Mouse (Mus musculus): ENCODE results near the gene Mybpc1. TPM values are rescaled to one million over a fixed set of nuclear protein-coding genes. Genes with fewer than 3 reads are reported as not detected.

The Mybpc1 gene
- polyA plus RNA-seq, 1 experiment, result not detected

DNA sequence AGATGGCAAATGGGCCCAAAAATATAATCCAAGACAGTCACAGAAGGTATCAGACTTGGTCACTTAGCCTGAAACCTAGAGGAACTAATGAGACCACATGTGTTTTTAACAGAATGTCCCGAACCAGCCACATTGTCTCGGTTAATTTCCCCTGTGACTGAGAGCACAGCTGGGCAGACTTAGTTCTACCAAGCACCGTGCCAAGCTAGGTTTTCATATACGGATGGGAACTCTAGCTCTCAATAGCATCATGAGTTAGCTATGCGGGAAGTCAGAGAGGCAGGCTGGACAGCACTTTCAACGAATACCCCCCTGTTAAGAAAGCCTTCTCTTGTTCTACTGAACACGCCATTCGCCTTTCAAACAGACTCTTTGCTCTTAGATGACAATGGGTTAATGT lies 1.1 kb upstream of the Mybpc1 start:
- Histone ChIP-seq H3K79me2 (ENCODE audit: control insufficient read depth, insufficient read depth) (no peaks in the 10 kb centered on the region), H3K27me3 (ENCODE audit: control insufficient read depth, insufficient read depth, insufficient read length) (no peaks in the 10 kb centered on the region)

GRCm38 (mm10) chr10:88603773-88604172 lies 1.2 kb downstream of the Mybpc1 start:
- Histone ChIP-seq H3ac (ENCODE audit: control insufficient read depth, insufficient read length, low read depth) (no peak overlapping the region), H3K79me3 (ENCODE audit: low read depth) (no peaks in the 10 kb centered on the region), H3K36me3 (ENCODE audit: control insufficient read depth, insufficient read depth) (no peaks in the 10 kb centered on the region), H3K27me3 (ENCODE audit: control insufficient read depth, insufficient read depth, insufficient read length) (no peaks in the 10 kb centered on the region), H3K4me3 (ENCODE audit: insufficient read depth, poor library complexity, severe bottlenecking) (no peak overlapping the region), H3K79me2 (ENCODE audit: control insufficient read depth, insufficient read depth) (no peaks in the 10 kb centered on the region)
- TF ChIP-seq MAX (IDR thresholded peaks at IDR 0.05) (no peak), CTCF (IDR thresholded peaks at IDR 0.05; ENCODE audit: control insufficient read depth, insufficient read depth, insufficient read length) (no peak), FOSL1 (IDR thresholded peaks at IDR 0.05; ENCODE audit: insufficient read depth, low read length, poor library complexity, severe bottlenecking) (no peak), MYOG (IDR thresholded peaks at IDR 0.05; ENCODE audit: control insufficient read depth, extremely low read depth, insufficient read length) (no peak), MYOD1 (IDR thresholded peaks at IDR 0.05; ENCODE audit: control insufficient read depth, insufficient read length, low read depth) (no peak), USF1 (IDR thresholded peaks at IDR 0.05; ENCODE audit: low read depth) (no peak), CEBPB (IDR thresholded peaks at IDR 0.05; ENCODE audit: low read depth) (no peak)

More for the DNA sequence above, 1.1 kb upstream of the Mybpc1 start:
- Histone ChIP-seq H3K4me3 (ENCODE audit: insufficient read depth, poor library complexity, severe bottlenecking) (no peak overlapping the region), H3K36me3 (ENCODE audit: control insufficient read depth, insufficient read depth) (no peaks in the 10 kb centered on the region), H3K79me3 (ENCODE audit: low read depth) (no peaks in the 10 kb centered on the region), H3ac (ENCODE audit: control insufficient read depth, insufficient read length, low read depth) (no peak overlapping the region)
- TF ChIP-seq FOSL1 (IDR thresholded peaks at IDR 0.05; ENCODE audit: insufficient read depth, low read length, poor library complexity, severe bottlenecking) (no peak), CEBPB (IDR thresholded peaks at IDR 0.05; ENCODE audit: low read depth) (no peak), CTCF (IDR thresholded peaks at IDR 0.05; ENCODE audit: control insufficient read depth, insufficient read depth, insufficient read length) (no peak), MAX (IDR thresholded peaks at IDR 0.05) (no peak), MYOD1 (IDR thresholded peaks at IDR 0.05; ENCODE audit: control insufficient read depth, insufficient read length, low read depth) (no peak), MYOG (IDR thresholded peaks at IDR 0.05; ENCODE audit: control insufficient read depth, extremely low read depth, insufficient read length) (no peak), USF1 (IDR thresholded peaks at IDR 0.05; ENCODE audit: low read depth) (no peak)

DNA sequence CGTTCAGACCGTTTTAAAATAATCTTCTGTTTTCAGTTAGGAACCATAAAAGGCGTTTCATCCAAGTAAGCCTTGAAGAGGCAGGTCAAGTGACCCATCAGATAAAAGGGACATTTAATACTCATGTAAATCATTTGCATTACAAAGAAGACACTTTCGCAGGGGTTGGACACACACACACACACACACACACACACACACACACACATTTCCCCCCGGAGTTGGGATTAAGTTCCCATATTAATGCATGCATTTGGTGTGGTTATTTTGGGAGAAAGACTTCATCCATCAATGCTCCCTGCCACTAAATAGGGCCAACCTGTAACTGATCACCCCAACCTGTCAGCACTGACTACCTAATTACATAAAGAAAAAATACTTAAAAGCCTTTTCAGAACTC lies 1.7 kb downstream of the Mybpc1 start:
- no peaks in the 10 kb centered on the region for H3K79me2 ChIP-seq (ENCODE audit: control insufficient read depth, insufficient read depth)
- H3K36me3 ChIP-seq (ENCODE audit: control insufficient read depth, insufficient read depth), result no peaks in the 10 kb centered on the region
- no peaks in the 10 kb centered on the region for H3K79me3 ChIP-seq (ENCODE audit: low read depth)
- TF ChIP-seq MAX (IDR thresholded peaks at IDR 0.05), result no peak
- TF ChIP-seq CTCF (IDR thresholded peaks at IDR 0.05; ENCODE audit: control insufficient read depth, insufficient read depth, insufficient read length), result no peak
- TF ChIP-seq FOSL1 (IDR thresholded peaks at IDR 0.05; ENCODE audit: insufficient read depth, low read length, poor library complexity, severe bottlenecking), result no peak
- no peak for TF ChIP-seq CEBPB (IDR thresholded peaks at IDR 0.05; ENCODE audit: low read depth)
- no peak for TF ChIP-seq MYOD1 (IDR thresholded peaks at IDR 0.05; ENCODE audit: control insufficient read depth, insufficient read length, low read depth)
- no peak for TF ChIP-seq USF1 (IDR thresholded peaks at IDR 0.05; ENCODE audit: low read depth)
- TF ChIP-seq MYOG (IDR thresholded peaks at IDR 0.05; ENCODE audit: control insufficient read depth, extremely low read depth, insufficient read length), result no peak
- H3ac ChIP-seq (ENCODE audit: control insufficient read depth, insufficient read length, low read depth), result no peak overlapping the region
- no peaks in the 10 kb centered on the region for H3K27me3 ChIP-seq (ENCODE audit: control insufficient read depth, insufficient read depth, insufficient read length)
- no peak overlapping the region for H3K4me3 ChIP-seq (ENCODE audit: insufficient read depth, poor library complexity, severe bottlenecking)

DNA sequence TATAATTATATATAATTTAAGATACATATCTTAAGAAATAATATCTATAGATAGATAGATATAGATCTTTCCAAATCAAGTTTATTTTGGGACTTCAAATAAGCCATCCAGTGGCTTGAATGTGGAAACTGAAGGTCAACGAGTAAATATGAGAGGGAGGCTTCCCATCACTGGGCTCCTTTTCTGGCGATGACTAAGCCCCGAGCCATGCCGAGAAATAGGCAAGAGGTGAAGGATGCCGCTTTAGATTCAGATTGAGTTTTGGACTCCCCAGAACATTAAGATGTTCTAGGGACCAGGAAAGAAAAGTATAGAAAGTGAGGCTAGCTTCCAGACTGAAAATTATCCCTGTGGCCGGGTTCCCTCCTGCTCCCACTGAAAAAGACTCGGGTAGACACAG lies 4.4 kb downstream of the Mybpc1 start:
- no peak overlapping the region for H3K4me3 ChIP-seq (ENCODE audit: insufficient read depth, poor library complexity, severe bottlenecking)
- TF ChIP-seq MAX (IDR thresholded peaks at IDR 0.05), result no peak
- H3K79me2 ChIP-seq (ENCODE audit: control insufficient read depth, insufficient read depth), result no peaks in the 10 kb centered on the region
- H3K36me3 ChIP-seq (ENCODE audit: control insufficient read depth, insufficient read depth), result no peaks in the 10 kb centered on the region
- H3ac ChIP-seq (ENCODE audit: control insufficient read depth, insufficient read length, low read depth), result no peak overlapping the region
- no peaks in the 10 kb centered on the region for H3K79me3 ChIP-seq (ENCODE audit: low read depth)
- no peaks in the 10 kb centered on the region for H3K27me3 ChIP-seq (ENCODE audit: control insufficient read depth, insufficient read depth, insufficient read length)

DNA sequence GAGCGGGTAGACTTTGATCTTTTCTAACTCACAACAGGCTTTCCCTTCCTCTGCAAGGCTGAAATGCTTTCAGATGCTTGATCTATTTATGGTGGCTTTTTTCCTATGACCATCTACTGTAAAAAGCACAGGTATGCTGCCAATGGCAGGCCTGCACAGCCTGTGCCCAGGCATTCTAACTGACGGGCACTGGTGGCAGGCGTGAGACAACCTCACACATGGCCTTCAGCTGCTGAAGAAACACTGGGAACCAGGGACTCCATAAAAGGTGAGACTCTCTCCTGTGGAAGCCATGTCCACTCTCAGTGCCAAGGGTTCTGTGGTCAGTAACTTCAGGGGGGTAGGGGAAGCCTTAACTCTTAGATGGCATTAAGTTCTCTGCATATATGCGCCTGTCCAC lies 12.6 kb downstream of the Mybpc1 start:
- H3K79me3 ChIP-seq (ENCODE audit: low read depth), result no peaks in the 10 kb centered on the region
- H3K36me3 ChIP-seq (ENCODE audit: control insufficient read depth, insufficient read depth), result no peaks in the 10 kb centered on the region
- H3K27me3 ChIP-seq (ENCODE audit: control insufficient read depth, insufficient read depth, insufficient read length), result no peaks in the 10 kb centered on the region
- H3ac ChIP-seq (ENCODE audit: control insufficient read depth, insufficient read length, low read depth), result no peak overlapping the region
- TF ChIP-seq MYOG (IDR thresholded peaks at IDR 0.05; ENCODE audit: control insufficient read depth, extremely low read depth, insufficient read length), result no peak
- TF ChIP-seq USF1 (IDR thresholded peaks at IDR 0.05; ENCODE audit: low read depth), result no peak
- TF ChIP-seq MAX (IDR thresholded peaks at IDR 0.05), result no peak
- no peak for TF ChIP-seq FOSL1 (IDR thresholded peaks at IDR 0.05; ENCODE audit: insufficient read depth, low read length, poor library complexity, severe bottlenecking)
- TF ChIP-seq CTCF (IDR thresholded peaks at IDR 0.05; ENCODE audit: control insufficient read depth, insufficient read depth, insufficient read length), result no peak
- TF ChIP-seq MYOD1 (IDR thresholded peaks at IDR 0.05; ENCODE audit: control insufficient read depth, insufficient read length, low read depth), result no peak
- no peak for TF ChIP-seq CEBPB (IDR thresholded peaks at IDR 0.05; ENCODE audit: low read depth)
- H3K79me2 ChIP-seq (ENCODE audit: control insufficient read depth, insufficient read depth), result no peaks in the 10 kb centered on the region
- H3K4me3 ChIP-seq (ENCODE audit: insufficient read depth, poor library complexity, severe bottlenecking), result no peak overlapping the region

DNA sequence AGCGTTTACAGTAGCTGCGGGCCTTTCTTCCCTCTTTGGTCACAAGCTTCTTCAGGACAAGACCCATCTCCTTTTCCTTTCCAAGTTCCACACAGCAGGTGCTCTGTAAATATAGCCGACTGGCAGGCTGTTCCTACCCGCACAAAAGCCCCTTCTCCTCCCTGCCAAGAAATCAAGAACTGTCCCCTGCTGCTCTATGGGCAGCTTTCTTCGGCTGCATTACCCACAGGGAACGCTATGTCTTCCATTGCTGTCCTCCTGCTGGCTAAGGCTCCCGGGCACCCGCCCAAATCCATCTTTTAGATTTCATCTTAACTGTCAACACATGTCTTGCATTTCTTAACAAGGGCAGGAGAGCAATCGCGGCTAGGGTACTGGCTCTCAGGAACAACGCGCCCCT lies 13.9 kb downstream of the Mybpc1 start:
- Histone ChIP-seq H3K36me3 (ENCODE audit: control insufficient read depth, insufficient read depth) (no peaks in the 10 kb centered on the region), H3K79me3 (ENCODE audit: low read depth) (no peaks in the 10 kb centered on the region), H3K4me3 (ENCODE audit: insufficient read depth, poor library complexity, severe bottlenecking) (no peak overlapping the region), H3K79me2 (ENCODE audit: control insufficient read depth, insufficient read depth) (no peaks in the 10 kb centered on the region), H3K27me3 (ENCODE audit: control insufficient read depth, insufficient read depth, insufficient read length) (no peaks in the 10 kb centered on the region), H3ac (ENCODE audit: control insufficient read depth, insufficient read length, low read depth) (no peak overlapping the region)
- no peak for TF ChIP-seq MYOD1 (IDR thresholded peaks at IDR 0.05; ENCODE audit: control insufficient read depth, insufficient read length, low read depth)
- TF ChIP-seq CEBPB (IDR thresholded peaks at IDR 0.05; ENCODE audit: low read depth), result no peak
- TF ChIP-seq USF1 (IDR thresholded peaks at IDR 0.05; ENCODE audit: low read depth), result no peak
- no peak for TF ChIP-seq CTCF (IDR thresholded peaks at IDR 0.05; ENCODE audit: control insufficient read depth, insufficient read depth, insufficient read length)
- no peak for TF ChIP-seq FOSL1 (IDR thresholded peaks at IDR 0.05; ENCODE audit: insufficient read depth, low read length, poor library complexity, severe bottlenecking)
- no peak for TF ChIP-seq MYOG (IDR thresholded peaks at IDR 0.05; ENCODE audit: control insufficient read depth, extremely low read depth, insufficient read length)
- no peak for TF ChIP-seq MAX (IDR thresholded peaks at IDR 0.05)

Data from C2C12 (cell line).